Mouse (Mus musculus) bone marrow macrophage, adult 2 months (primary cell): ENCODE measurements around the gene Bak1. TPM values are rescaled to one million over a fixed set of nuclear protein-coding genes. Genes with fewer than 3 reads are reported as not detected.
"Not testable (repeated sequence)": the region's sequence is repeated elsewhere in the genome, so short reads cannot be mapped to it uniquely, and the experiment has no call there.

ENCODE experiments used
- H3K27ac ChIP-seq: 2 replicates; pipeline ENCODE4 v1.5.1; 2012; ENCODE audit warnings: low read depth, low read length; ENCODE audit not compliant: insufficient read depth
- H3K4me1 ChIP-seq: 2 replicates; pipeline ENCODE4 v1.6.1; 2012; ENCODE audit warnings: low read length; ENCODE audit not compliant: control insufficient read depth, insufficient read depth
- H3K4me3 ChIP-seq: 2 replicates; pipeline ENCODE4 v1.5.1; 2012; ENCODE audit warnings: mild to moderate bottlenecking, low read length, moderate library complexity; ENCODE audit not compliant: insufficient read depth
- CTCF ChIP-seq: IDR thresholded peaks from 2 replicates; pipeline ENCODE4 v1.5.1; 2012; ENCODE audit warnings: low read depth, mild to moderate bottlenecking, low read length, moderate library complexity
- POLR2A ChIP-seq: IDR thresholded peaks from 2 replicates; pipeline ENCODE4 v1.6.1; 2012; ENCODE audit warnings: mild to moderate bottlenecking, low read depth, low read length, borderline replicate concordance
- polyA plus RNA-seq: library from polyadenylated mRNA; stranded (reverse); fragments of >200 nt; gene quantifications from 2 replicates; pipeline ENCODE4 v1.2.4, GENCODE M21; 2012; ENCODE audit not compliant: missing spikeins, insufficient read depth, insufficient read length

The Bak1 gene
- polyA plus RNA-seq, 1 experiment, result 83.0 TPM

- Histone ChIP-seq H3K27ac (no peak overlapping the region), H3K4me3 (no peak overlapping the region), H3K4me1 (no peaks in the 10 kb centered on the region)
- TF ChIP-seq CTCF (no peak), POLR2A (no peak)
These were observed 33.8 kb downstream of the Bak1 start for GRCm38 (mm10) chr17:26995006-26995405.

- H3K27ac ChIP-seq, result no peak overlapping the region
- H3K4me3 ChIP-seq, result no peak overlapping the region
- no peaks in the 10 kb centered on the region for H3K4me1 ChIP-seq
- no peak for TF ChIP-seq CTCF
- no peak for TF ChIP-seq POLR2A
These were observed 34.4 kb downstream of the Bak1 start for GRCm38 (mm10) chr17:26994410-26994809.

- H3K27ac ChIP-seq, result no peak overlapping the region
- no peaks in the 10 kb centered on the region for H3K4me1 ChIP-seq
- no peak overlapping the region for H3K4me3 ChIP-seq
- TF ChIP-seq POLR2A (no peak), CTCF (no peak)
These were observed 38.3 kb downstream of the Bak1 start for GRCm38 (mm10) chr17:26990521-26990920.

- Histone ChIP-seq H3K4me1 (no peaks in the 10 kb centered on the region), H3K4me3 (no peak overlapping the region), H3K27ac (no peak overlapping the region)
- no peak for TF ChIP-seq POLR2A
- TF ChIP-seq CTCF, result no peak
These were observed 43.2 kb downstream of the Bak1 start for GRCm38 (mm10) chr17:26985503-26986179.

- Histone ChIP-seq H3K4me1 (peaks cover 9% of the 10 kb centered on the region), H3K27ac (no peak overlapping the region), H3K4me3 (no peak overlapping the region)
- TF ChIP-seq CTCF, result no peak
- TF ChIP-seq POLR2A, result no peak
These were observed 45.4 kb downstream of the Bak1 start for GRCm38 (mm10) chr17:26983382-26983781.

GRCm38 (mm10) chr17:26981050-26981449 lies 47.8 kb downstream of the Bak1 start:
- TF ChIP-seq POLR2A (no peak), CTCF (no peak)
- peaks cover 9% of the 10 kb centered on the region for H3K4me1 ChIP-seq
- H3K4me3 ChIP-seq, result no peak overlapping the region
- no peak overlapping the region for H3K27ac ChIP-seq

GRCm38 (mm10) chr17:26979426-26979825 lies 49.4 kb downstream of the Bak1 start:
- TF ChIP-seq CTCF (no peak), POLR2A (no peak)
- Histone ChIP-seq H3K27ac (no peak overlapping the region), H3K4me1 (peaks cover 15% of the 10 kb centered on the region), H3K4me3 (no peak overlapping the region)

- H3K4me3 ChIP-seq, H3K27ac ChIP-seq: not testable (repeated sequence)
- H3K4me1 ChIP-seq, result peaks cover 19% of the 10 kb centered on the region
These were observed 51.5 kb downstream of the Bak1 start for GRCm38 (mm10) chr17:26977354-26977753.

GRCm38 (mm10) chr17:26975415-26975814 lies 53.4 kb downstream of the Bak1 start:
- TF ChIP-seq POLR2A (no peak), CTCF (no peak)
- no peak overlapping the region for H3K4me3 ChIP-seq
- H3K4me1 ChIP-seq, result peaks cover 19% of the 10 kb centered on the region
- H3K27ac ChIP-seq, result no peak overlapping the region

- H3K4me1 ChIP-seq, result peaks cover 16% of the 10 kb centered on the region
- peak overlapping the region; percentile 76 for H3K4me3 ChIP-seq
- no peak for TF ChIP-seq POLR2A
- no peak for TF ChIP-seq CTCF
- H3K27ac ChIP-seq, result no peak overlapping the region
These were observed 54.3 kb downstream of the Bak1 start for GRCm38 (mm10) chr17:26974547-26974946.

- TF ChIP-seq CTCF (no peak), POLR2A (peak; percentile 90)
- H3K4me3 ChIP-seq, result peak within 1 kb of the TSS; percentile 96
- peaks cover 11% of the 10 kb centered on the region for H3K4me1 ChIP-seq
- peak within 1 kb of the TSS; percentile 48 for H3K27ac ChIP-seq
These were observed 55.9 kb downstream of the Bak1 start, which contains the start of gene Zbtb9 for GRCm38 (mm10) chr17:26972703-26973574. Gene Zbtb9, plus strand, starts transcription at chr17:26973167.
